Mouse (Mus musculus) lung, adult 2 months (tissue): Measurements from ENCODE around the gene Cysltr1. TPM values are rescaled to one million over a fixed set of nuclear protein-coding genes. Genes with fewer than 3 reads are reported as not detected.

Source experiments
- DNase-seq: peaks from one replicate; pipeline ENCODE4 v3.0.0; 2022
- H3K4me1 ChIP-seq: fragments of 200-500 bp; 2 replicates; pipeline ENCODE4 v1.6.1; 2011; ENCODE audit warnings: low read length; ENCODE audit not compliant: control insufficient read depth, insufficient read depth
- H3K4me3 ChIP-seq: fragments of 200-500 bp; replicated peaks from 2 replicates; pipeline ENCODE3; 2011; ENCODE audit warnings: low read depth, mild to moderate bottlenecking, control low read depth, low read length; ENCODE audit errors: extremely low read depth
- CTCF ChIP-seq: fragments of 200-500 bp; IDR thresholded peaks from 2 replicates; pipeline ENCODE4 v1.5.1; 2011; ENCODE audit warnings: mild to moderate bottlenecking, low read length, control low read depth; ENCODE audit not compliant: insufficient read depth
- POLR2A ChIP-seq: fragments of 200-500 bp; IDR thresholded peaks from 2 replicates; pipeline ENCODE4 v1.6.1; 2011; ENCODE audit warnings: low read depth, mild to moderate bottlenecking, control low read depth, low read length, borderline replicate concordance; ENCODE audit errors: extremely low read depth
- WGBS: fragments of 180-500 bp; shearing (Covaris S2); methylation state at CpG from one replicate; pipeline ENCODE4 v1.1.7; 2018; 5-methylcytosine and 5-hydroxymethylcytosine counted together
- polyA plus RNA-seq: library from polyadenylated mRNA; depleted of rRNA; stranded (reverse); fragments of >200 nt; gene quantifications from 2 replicates; pipeline ENCODE4 v1.2.3, GENCODE M21; 2012; rRNA removed

The Cysltr1 gene
- polyA plus RNA-seq, 1 experiment: 2.6 TPM

DNA sequence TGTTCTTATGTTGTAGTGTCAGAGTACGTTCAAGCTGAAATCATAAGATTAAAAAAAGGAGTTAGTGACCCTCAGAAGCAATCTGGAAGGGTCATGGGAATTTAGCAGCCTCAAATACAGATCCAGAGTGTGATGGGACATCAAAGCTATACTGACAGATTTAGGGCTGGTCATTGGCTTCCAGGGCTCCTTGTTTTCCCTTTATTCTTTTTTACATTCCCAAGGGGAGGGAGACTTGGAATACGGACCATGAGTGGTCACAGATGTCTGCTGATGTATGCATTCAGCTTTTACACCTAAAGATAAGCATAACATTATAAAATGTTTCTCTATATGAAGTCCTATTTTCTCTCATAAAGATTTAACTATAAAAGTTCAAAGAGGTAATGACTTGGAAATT is 21.3 kb downstream of the Cysltr1 start:
- H3K4me1 ChIP-seq: no peaks in the 10 kb centered on the region
- WGBS: 61% methylated on average over 2 of the region's 2 CpGs
- no peak overlapping the region for H3K4me3 ChIP-seq
- no peak for DNase-seq
- no peak for TF ChIP-seq CTCF
- TF ChIP-seq POLR2A: no peak

DNA sequence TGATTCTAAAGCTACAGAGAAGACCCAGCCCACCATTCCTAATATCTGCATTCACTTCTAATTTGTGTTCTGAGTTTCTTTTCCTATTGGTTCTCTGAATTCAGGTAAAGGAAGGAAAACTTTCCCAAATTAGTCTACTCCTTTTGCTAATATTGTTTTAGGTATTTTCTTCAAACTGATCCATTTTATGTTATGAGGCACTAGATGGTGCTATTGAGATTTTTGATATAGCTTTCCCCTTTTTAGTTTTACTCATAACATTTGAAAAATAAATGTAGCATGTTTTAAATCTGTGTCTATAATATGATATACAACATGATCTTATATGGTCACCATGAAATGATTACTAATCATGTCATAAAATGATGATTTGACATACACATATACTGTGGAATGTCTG is 23.1 kb downstream of the Cysltr1 start:
- Histone ChIP-seq H3K4me1 (no peaks in the 10 kb centered on the region), H3K4me3 (no peak overlapping the region)
- TF ChIP-seq POLR2A (no peak), CTCF (no peak)
- no peak for DNase-seq

DNA sequence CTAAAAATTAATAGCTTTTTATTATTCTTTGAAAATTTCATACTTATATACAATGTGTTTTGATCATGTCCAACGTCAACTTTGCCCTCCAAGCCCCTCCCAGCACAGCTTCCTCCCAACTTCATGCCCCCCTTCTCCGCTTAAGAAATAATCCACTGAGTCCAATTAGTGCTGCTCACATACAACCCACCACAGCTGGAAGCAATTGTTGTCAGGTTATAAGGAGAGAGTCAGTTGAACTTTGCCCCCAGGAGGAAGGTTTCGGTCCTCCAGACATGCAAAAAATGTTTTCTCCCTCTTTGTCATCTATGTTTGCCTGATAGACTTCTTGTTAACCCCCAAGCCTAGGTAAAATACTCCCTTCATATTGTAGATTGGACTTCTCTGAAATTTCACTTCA is 24.5 kb downstream of the Cysltr1 start:
- TF ChIP-seq POLR2A: no peak
- TF ChIP-seq CTCF: no peak
- WGBS: 61% methylated on average over 3 of the region's 3 CpGs

DNA sequence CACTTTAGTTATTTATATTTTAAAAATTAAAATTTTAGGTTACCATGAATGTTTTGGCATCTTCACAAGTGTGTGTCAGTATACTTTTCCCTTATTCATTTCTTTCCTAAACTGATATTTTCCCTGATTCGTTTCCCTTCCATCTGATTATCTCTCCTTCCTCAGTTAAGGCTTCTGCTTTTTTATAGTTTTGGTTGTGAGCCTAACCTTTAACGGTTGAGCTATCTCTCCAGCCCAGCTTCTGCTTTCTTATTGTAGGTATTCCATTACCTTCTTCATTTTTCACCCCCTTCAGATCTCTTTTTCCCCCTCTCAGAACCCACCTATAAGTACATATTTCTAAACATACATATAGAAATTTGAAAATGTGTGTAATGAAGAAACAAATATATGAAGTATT is 48.0 kb downstream of the Cysltr1 start:
- Histone ChIP-seq H3K4me1 (no peaks in the 10 kb centered on the region), H3K4me3 (no peak overlapping the region)
- 74% methylated on average over 2 of the region's 2 CpGs for WGBS
- DNase-seq: no peak
- no peak for TF ChIP-seq CTCF
- no peak for TF ChIP-seq POLR2A

More for the DNA sequence above, 24.5 kb downstream of the Cysltr1 start:
- Histone ChIP-seq H3K4me3 (no peak overlapping the region), H3K4me1 (no peaks in the 10 kb centered on the region)
- DNase-seq: no peak

DNA sequence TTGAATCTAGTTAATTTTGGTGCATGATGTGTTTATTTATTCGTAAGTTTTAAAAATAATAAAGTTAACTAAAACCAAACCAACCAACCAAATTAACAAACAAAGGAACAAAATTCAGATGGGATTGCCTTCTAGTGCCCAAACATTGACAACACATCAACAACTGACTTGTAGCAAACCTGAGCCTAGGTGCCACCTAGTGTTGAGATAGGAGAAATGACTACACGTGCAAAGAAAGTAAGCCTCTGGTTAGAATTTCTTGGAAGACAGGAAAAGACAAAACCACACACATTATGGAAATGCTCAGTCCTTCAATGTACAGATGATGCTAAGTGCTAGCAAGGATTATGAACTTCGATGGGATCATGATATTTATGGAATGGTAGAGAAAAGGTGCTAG is 67.1 kb downstream of the Cysltr1 start:
- TF ChIP-seq POLR2A: no peak
- H3K4me1 ChIP-seq: no peaks in the 10 kb centered on the region
- 32% methylated on average over 3 of the region's 3 CpGs for WGBS
- DNase-seq: no peak
- no peak overlapping the region for H3K4me3 ChIP-seq

Other genes with a start within 250 kb of the Cysltr1 start
- not detected in 2 replicates for gene Fndc3c1, start 118.3 kb downstream of the Cysltr1 start, polyA plus RNA-seq
- gene Gm5127, start 20.5 kb downstream of the Cysltr1 start, polyA plus RNA-seq: 0.22 TPM in 1 of 2 replicates, not detected in the other
- 0.19 and 0.50 TPM in 2 replicates for gene Rtl3, start 237.0 kb upstream of the Cysltr1 start, polyA plus RNA-seq